Comparison of ENCODE assay signal across 33 mouse cellular contexts in the genomic region with DNA sequence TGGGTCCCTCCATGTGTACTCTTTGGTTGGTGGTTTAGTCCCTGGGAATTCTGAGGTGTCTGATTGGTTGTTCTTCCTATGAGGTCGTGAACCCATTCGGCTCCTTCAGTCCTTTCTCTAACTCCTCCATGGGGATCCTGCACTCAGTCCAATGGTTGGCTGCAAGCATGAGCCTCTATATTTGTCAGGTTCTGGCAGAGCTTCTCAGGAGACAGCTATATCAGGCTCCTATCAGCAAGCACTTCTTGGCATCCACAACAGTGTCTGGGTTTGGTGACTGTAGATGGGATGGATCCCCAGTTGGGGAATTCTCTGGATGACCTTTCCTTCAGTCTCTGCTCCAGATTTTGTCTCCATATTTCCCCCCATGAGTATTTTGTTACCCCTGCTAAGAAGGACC. TPM values are rescaled to one million over a fixed set of nuclear protein-coding genes. Genes with fewer than 3 reads are reported as not detected.
"Had no signal": no experiment of that assay in that cellular context is flagged by ENCODE, and none has a peak within 500 bp of the region (broad histone marks: within the 10 kb centered on the region; RNA-seq: fewer than 3 reads in every experiment).

No protein-coding gene starts in this region.

RNA-seq across cellular contexts. Expression of a gene that starts 32.9 kb away (rescaled TPM):
- total RNA-seq: heart, postnatal 14 days; heart, postnatal 25 days; heart, postnatal 36 days; heart, postnatal 4 days; hematopoietic stem cell, adult 5-6 weeks; hindbrain, postnatal 0 days; layer of hippocampus, adult 18-20 months; layer of hippocampus, adult 2 months; layer of hippocampus, postnatal 10 days; layer of hippocampus, postnatal 36 days; left cerebral cortex, adult 18-20 months; left cerebral cortex, adult 2 months; left cerebral cortex, adult 8-10 months had no signal
- polyA plus RNA-seq: heart, embryonic 11.5 days; heart, embryonic 12.5 days; heart, embryonic 13.5 days; heart, embryonic 14.5 days; heart, embryonic 15.5 days; heart, embryonic 16.5 days; heart, postnatal 0 days; hindbrain, embryonic 10.5 days; hindbrain, embryonic 11.5 days; hindbrain, embryonic 12.5 days; hindbrain, embryonic 16.5 days; hindbrain, postnatal 0 days; inflammation-experienced regulatory T-cells, adult 6 months; intestine, embryonic 15.5 days; intestine, embryonic 16.5 days; intestine, postnatal 0 days; kidney, embryonic 14.5 days; kidney, embryonic 15.5 days; kidney, embryonic 16.5 days; kidney, postnatal 0 days; large intestine, adult 2 months had no signal
